Mouse (Mus musculus): Measurements from ENCODE around the gene Eml5.

Eml5 gene

DNA sequence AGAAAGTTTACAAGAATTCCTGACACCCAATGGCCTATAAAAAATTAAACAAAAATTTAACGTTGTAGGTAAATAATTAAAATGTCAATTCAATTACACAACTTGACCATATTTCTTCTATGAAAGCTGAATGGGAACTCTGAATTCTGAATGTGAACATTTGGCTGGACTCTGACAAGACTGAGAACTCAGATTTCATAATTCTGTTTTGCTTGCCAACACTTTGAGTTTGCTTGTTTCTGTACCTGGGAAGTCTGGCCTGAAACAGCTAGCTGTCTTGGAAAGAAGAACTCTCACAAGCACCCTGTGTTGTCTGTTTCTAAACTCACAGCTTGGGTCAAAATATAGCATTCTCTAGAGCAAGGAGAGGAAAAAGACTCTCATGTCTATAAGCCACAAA lies 67.4 kb downstream of the Eml5 start:
- no peak for DNase-seq

DNA sequence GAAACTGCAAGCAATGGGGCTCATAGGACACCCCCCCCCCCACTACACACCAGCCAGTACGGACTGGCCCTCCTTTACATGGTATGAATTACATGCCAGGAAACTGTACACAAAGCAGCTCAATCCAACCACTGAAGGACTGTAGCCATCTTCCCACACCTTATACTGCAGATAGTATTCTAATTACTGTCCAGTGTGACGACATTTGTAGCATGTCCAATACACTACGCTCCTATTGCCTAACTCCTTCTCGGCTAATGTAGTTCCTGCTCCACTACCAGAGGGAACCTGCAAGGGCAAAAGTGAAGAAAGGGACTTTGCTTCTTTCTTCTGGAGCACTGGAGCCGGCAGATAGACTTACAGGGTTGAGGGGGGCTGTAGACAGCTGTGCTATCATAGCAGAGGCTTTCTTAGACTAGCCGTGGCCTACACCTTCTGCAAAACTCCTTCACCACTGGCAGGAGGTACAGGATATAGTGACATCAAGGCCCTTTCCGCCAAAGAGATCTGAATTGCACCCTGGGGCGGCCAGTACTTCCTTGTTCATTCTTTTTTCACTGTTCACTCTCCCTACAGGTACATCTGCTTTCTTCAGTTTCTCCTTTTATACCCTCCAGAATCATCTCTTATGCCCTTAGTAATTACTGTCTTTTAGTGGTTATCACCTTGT lies 68.2 kb downstream of the Eml5 start:
- no peak for DNase-seq

DNA sequence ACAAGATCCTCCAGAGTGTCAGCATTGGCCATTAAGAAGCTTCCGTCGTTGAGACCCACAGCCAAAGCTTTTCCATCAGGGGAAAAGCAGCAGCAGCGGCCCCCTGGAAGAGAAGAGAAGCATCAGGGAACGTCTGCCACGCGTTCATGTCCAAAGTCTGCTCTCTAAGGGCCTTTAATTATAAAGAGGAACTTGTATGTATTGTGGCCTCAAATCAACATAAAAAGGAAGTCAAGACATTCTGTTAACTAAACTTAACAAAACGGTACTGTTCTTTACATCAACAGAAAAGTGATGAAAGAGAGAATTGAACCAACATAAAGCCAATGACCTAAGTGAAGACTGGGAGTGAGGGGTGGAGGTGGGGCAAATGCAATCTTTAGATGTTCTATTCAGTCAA lies 70.2 kb downstream of the Eml5 start:
- DNase-seq, result no peak

DNA sequence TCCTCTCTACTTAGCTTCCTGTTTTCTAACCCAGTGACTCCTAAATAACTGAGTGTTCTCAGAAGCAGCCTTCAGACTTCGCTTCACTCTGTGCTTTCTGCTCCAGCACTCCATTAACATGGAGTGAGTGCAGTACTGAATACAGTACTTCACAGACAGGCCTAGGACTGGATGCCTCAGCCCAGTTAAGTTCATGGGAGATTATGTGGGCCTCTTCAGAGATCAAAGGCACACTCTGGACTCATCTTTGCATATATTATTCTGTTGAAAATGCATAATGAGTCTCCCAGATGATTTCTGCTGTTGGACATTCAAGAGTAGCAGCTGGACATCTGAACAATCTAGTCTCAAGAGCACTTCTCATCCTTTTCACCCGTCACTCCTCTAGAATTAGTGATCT lies 80.5 kb downstream of the Eml5 start:
- no peak for DNase-seq

DNA sequence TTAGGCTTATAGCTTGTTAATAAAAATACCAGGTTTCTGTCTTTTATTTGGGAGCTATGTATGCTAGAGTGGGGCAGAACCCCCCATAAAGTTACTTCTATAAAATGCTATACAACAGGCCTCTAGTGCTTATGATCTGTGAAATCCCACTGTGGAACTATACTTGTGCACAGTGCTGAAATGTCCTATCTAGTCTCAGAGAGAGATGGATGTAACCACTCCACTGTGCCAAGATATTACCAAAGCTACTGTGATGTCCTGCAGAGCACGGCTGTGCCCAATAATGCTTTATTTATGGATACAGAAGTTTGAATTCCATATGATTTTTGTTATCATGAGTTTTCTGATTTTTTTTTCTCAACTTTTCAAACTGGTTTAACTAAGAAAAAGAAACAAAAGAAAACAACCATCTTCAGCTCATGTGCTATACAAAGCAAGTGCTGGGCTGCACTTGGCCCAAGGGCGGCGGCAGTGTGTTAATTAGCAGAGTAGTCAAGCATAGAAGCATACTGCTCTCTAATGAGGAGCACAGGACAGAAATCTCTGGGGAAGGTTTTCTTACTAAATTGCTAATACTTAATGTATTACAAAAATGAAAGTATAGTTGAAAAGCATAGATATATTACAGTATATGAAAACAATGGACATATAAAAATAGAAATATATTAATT lies 97.1 kb downstream of the Eml5 start:
- no peak for DNase-seq

DNA sequence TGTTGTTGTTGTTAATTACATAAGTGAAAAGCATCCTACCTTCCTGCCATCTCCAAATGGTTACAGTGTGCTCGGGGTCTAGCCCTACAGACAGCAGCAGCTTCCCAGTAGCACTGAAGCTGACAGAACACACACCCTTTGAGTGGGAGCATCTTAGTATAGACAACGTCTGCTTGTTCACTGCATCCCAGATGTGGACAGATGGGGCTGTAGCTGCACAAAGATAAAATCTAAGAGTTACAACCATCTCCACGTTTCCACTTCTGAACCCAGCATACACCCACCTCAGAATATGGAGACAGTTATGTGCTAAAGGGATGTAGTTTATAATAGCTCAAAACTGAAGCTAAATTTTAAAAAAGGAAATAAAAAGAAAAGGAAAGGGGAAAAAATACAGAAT lies 99.0 kb downstream of the Eml5 start:
- no peak for DNase-seq

DNA sequence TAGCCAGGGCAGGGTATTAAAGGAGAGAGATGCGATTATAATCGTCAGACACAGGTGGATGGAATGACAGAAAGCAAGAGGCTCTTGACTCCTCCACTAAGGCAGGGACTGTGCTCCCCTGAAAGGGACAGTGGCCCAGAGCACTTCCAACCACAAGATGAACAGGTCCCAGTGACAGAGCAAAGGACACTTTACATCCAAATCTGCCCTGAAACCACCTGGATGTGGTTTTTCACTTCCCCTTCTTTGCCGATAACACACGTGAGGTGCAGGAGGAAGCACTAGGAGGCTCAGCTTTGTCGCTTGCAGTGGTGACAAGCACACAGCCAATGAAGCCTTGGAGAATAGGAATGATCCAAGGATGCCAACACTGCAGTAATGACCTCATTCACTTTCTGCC lies 101.0 kb downstream of the Eml5 start:
- DNase-seq, result no peak

DNA sequence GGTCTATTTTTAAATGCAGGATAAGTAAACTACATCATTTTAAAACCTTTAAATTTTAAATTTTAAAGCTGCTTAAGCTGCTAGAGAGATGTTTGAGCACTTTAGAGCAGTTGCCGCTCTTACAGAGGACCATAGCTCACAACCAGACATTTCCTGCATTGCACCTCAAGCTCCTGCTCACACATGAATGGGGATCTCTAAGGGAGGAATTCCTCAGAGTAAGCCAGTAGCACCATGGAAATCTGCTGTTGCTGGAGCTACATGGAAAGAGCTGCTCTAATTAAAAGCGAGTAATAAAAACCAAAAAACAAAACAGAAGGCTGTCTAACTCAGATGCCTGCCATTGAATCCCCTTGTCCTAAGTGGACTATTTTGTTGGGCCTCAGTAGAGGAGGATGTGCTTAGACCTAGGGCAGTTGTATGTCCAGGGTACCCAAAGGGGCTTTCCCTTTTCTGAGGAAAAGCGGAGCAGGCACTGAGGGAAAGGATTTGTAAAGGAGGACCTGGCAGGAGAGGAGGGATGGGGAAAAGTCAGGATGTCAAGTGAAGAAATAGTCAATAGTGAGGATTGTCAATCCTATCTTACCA lies 105.5 kb downstream of the Eml5 start:
- no peak for DNase-seq

DNA sequence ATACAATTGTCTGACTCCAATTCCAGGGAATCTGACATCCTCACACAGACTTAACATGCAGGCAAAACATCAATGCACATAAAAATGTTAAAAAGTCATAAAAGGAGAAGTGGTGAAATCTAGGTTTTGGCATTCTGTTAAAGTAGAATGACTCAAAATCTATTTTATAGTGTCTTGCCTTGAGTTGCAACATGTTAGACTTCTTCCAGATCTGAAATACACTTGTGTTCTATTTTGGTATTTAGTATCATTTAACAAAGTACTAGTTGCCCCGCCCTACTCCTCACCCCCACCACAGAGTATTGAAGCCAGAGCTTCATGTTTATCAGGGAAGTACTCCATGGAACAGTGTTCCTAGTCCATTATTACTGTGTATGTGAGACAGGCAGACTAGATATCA lies 117.0 kb downstream of the Eml5 start:
- DNase-seq, result no peak

DNA sequence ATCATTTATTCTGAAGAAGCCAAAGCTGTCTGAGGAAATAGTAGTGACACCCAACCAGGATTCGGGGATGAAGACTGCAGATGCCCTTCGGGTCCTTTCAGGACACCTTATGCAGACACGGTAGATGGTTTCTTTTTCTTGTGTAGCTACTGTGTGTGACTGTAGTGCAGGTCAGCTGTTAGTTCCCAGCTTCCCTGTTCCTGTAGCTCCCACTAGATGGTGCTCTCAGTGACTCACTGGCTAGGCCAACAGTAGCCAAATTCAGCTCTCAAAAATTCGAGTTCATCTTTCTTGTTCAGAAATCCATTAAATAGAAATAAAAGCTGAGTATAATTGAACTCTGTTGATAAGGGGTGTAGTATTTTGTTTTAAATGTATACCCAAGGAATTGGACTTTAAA lies 122.1 kb downstream of the Eml5 start:
- DNase-seq, result peak; percentile 14

DNA sequence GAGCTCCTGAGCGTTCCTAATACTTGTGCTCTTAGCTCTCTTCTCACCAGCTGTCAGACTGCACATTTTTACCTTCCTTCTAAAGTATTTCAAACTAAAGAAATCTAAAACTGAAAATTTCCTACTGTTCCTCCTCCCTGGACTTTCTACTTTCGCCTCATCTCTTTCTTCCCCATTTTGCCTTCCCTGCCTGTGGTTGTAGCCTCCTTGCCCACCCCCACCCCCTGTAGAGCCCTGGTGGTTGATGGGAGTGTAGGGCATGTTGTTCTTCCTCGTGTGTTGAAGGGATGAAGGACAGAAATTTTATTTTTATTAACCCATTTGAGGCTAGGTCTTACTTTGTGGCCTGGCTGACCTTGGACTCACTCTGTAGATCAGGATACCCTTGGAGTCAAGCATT lies 123.8 kb downstream of the Eml5 start:
- DNase-seq, result no peak

DNA sequence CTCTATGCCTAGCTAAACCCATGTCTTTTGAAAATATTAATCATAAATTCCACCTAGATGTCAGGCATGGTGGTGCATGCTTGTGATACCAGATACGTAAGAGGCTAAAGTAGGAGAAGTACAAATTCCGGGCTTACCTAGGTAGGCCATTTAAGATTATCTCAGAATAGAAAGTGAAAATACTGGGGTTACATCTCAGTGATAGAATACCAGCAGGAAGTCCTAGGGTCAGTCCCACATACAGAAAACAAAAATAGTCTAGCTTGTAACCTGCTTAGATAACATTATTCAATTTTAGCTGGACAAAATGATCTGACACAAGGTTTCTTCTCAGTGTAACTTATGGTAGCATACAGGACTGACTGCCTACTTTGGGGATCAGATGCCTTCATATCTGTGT lies 135.0 kb downstream of the Eml5 start:
- DNase-seq, result no peak

DNA sequence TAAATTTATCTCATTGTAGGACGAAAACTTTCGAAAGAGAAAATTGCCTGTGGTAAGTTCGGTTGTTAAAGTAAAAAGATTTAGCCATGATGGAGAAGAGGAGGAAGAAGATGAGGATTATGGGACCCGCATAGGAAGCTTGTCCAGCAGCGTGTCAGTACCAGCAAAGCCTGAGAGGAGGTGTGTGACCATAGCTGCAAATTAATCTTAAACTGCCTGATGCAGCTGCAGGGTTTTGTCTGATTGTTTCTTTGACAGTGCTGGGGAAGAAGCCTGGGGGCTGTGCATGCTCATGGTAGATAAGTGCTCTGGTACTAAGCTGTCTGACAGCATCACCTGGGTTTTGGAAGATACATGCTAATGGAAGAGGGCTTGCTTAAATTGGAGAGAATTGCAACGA lies 141.6 kb downstream of the Eml5 start:
- no peak for DNase-seq

DNA sequence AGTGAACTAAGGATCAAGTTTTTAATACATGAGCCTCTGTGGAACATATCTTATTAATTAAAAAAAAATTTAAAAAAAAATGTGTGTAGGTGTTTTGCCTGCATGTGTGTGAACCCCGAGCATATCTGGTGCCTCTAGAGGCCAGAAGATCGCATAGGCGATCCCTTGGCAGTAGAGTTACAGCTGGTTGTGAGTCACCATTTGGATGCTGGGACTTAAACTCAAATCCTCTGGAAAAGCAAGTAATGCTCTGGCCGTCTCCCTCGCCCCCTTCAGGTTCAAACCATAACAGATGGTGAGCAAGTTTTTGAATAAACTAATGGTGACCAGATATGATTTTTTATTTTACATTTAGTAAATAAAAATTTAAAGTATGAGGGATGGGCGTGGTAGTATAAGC lies 143.6 kb downstream of the Eml5 start:
- no peak for DNase-seq

DNA sequence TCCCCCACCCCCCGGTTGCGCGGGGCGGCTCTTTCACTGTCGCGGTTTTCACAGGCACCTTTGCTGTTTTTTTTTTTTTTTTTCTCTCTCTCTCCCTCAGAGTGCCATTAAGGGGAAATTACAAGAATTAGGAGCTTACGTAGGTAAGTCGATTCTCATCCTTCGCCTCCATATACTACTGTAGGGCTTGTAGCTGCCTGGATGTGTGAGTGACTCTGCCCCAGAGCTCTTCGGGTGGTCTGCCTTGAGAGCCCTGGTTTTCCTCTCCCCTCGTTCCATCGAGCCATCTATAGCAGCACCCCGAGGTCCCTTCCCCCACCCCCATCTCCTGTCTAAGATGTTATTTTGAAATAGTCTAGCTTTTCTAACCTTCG lies 153.9 kb downstream of the Eml5 start:
- no peak for DNase-seq

DNA sequence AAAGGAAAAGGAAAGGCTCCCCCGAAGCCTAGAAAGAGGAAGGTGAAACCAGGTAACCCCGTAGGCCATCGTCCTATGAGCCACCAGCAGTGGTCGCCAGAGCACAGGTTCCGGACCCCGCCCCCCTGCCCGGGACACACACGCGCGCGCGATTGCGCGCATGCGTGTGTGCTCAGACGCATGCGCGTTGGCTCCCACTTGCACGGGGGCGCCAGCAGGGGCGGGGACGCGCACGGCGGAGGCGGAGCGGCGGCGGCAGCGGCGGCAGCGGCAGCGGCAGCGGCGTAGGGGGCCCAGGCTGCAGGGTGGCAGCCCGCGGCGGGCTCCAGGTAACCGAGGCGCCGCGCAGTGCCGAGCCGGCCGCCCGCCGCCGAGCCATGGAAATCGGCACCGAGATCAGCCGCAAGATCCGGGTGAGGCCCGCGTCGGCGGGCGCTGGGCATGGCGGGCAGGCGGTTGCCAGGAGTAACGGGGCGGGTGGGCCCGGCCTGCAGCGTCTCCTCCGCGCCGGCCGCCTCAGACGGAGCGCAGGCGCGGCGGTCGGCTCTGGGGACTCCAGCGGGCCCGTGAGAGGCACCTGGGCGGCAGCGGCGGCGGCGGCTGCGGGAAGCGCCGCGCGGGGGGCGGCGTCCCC lies 154.4 kb downstream of the Eml5 start, which contains the start of gene Zc3h14:
Gene Zc3h14 (plus strand): TSS at position 219 of the 634 bp plus-strand sequence.
- DNase-seq, result peak; percentile 95

DNA sequence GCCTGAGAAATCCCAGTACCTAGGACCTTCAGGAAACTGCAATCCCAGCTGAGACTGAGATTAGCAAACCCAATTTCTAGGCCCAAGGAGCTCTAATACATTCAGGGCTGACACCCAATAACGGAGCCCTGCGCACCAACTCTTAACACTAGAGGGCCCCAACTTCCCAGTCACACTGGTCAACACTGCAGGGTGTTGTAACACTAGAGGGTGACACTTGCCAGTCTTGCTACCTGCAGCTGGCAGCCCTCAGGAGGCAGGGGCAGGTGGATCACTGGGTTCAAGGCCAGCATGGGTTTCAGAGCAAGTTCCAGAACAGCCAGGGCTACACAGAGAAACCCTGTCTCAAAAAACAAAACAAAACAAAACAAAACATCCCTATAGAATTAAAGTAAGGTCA lies 155.2 kb downstream of the Eml5 start:
- peak; percentile 60 for DNase-seq

DNA sequence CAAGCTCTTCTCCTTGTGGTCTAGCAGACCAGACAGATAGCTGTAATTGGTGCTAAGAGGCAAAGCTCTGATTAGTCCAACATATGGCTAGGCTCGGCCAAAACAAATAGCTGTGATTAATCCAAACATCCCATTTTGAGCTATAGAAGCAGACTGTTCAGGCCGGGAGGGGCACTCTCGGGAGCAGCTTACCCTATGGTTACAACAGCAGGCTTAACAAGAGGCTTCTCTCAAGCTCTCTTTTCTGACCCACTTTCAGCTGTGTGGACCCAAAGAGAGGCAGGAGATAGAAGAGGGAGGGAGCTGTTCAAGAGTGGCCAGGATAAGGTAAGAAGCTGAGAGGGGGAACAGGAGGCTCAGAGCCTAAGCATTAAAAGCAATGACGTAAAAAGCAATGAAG lies 155.7 kb downstream of the Eml5 start:
- no peak for DNase-seq

DNA sequence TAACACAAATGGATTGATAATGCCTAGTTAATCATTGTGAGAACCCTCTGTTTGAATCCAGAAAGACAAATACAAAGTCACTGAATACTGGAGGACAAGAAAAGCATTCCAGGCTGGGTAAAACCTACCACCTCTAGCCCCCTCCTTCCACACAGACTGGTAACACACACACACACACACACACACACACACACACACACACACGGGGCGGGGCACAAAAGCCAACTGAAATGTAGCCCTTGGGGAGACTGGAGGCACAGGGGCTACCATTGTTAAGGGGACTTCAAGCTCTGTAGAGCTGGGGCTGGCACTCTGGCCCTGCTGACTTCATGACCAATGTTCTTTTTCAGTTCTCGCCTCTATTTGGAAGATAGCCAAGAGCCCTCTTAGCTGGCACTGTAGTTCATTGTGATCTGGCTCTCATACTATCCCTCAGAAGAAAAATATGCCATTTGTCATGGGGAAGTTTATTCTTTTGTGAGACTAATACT lies 160.2 kb downstream of the Eml5 start:
- DNase-seq, result no peak

DNA sequence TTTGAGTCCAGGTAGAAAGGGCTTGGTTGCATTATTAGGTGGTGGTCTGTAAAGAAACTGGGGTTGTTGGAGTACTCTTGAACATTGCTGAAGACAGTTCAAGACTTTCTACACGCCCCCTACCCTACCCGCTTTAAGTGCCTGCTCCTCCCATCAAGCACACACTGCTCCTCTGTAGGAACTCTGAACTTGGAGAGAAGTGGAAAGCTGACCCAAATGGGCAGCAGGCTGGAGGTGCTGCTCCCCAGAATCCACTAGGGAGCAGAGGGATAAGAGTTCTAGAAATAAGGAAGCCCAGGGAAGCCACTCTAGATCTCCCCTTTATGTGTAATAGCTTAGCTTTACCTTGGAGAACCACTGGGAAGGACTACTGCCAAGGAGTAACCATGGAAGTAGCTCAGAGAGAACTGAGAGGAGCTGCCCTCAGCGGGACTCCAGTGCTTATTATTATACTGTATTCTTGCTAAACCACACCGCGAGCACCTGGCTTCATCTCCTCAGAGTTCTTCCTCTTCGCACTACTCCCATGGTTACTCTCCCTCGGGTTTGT lies 163.4 kb downstream of the Eml5 start:
- no peak for DNase-seq

DNA sequence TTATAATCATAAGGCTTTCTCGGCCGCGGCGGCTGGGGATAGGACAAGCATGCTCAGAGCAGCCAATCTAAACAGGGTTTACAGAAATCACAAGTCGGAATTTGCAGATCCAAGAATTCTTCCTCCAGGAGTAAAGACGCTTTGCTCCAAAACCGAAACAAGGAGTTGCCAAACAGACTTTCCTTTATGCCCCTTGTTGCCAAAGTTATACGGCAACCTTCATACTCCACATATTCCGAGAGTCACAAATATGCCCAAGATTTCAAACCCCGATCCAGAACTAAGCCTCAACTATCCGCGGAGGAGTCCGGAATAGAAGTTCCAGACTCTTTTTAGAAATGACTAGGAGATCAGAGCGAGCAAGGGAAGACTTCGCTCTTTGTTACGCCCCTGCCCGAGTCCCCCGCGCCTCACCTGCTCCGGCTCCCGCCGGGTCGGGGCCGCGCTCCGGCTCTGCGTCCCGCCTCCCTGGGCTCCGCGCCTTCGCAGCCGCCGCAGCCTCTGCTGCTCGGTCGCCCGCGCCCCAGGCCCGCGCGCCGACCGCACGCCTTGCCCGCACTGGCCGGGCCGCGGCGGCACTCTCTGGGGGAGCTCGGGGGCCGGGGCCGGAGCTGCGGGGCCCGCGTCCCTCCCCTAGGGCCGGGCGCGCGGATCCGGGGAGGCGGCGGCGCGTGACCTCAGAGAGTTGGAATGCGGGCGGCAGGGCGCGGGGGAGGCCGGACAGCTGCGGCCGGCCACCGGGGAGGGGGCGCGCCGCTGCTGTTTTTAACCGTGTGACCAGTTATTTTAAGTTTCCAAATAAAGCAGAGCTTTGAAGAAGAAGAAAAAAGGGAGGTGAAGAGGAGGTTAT lies 164.1 kb downstream of the Eml5 start, which contains the start of gene Ptpn21:
Gene Ptpn21 (minus strand): TSS at position 455 of the 850 bp plus-strand sequence.
- peak; percentile 79 for DNase-seq
